9 mouse cellular contexts compared by ENCODE assay signal in the genomic region with DNA sequence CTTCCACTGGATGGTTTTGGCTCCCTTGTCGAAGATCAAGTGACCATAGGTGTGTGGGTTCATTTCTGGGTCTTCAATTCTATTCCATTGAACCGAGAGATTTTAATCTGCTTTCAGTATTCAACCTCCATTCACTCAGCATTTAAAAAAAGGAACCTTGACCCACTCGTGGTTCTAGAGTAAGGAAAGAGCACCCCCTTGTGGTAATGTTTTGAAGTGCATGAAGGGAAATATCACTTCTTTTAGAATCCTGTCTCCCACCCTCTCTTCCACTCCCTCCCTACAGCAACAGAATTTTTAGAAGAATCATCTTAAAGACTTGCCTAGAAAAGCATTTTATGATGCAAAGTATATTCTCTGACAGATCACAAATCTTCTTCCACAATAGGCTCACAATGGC.
DNase-seq lines count a peak whose midpoint lies in the region; ATAC-seq and TF ChIP-seq lines count a peak whose summit lies in the region.
"Had no signal": no experiment of that assay in that cellular context is flagged by ENCODE, and none has a peak within 500 bp of the region (broad histone marks: within the 10 kb centered on the region; RNA-seq: fewer than 3 reads in every experiment).

No protein-coding gene starts in this region.

- H3K9ac ChIP-seq in liver, postnatal 0 days (replicated peaks): no peak overlapping the region
- H3K9ac ChIP-seq in liver, embryonic 12.5 days: no peak overlapping the region
- H3K9ac ChIP-seq: midbrain, embryonic 12.5 days had no signal

- H3K27me3 ChIP-seq in liver, postnatal 0 days (ENCODE audit: insufficient read depth, low read length): no peaks in the 10 kb centered on the region
- H3K27me3 ChIP-seq in liver, embryonic 12.5 days (replicated peaks): no peaks in the 10 kb centered on the region
- H3K27me3 ChIP-seq: midbrain, embryonic 12.5 days had no signal

- no peaks in the 10 kb centered on the region for H3K9me3 ChIP-seq in liver, postnatal 0 days (ENCODE audit: low read length)
- no peaks in the 10 kb centered on the region for H3K9me3 ChIP-seq in liver, embryonic 12.5 days (replicated peaks)
- H3K9me3 ChIP-seq: midbrain, embryonic 12.5 days had no signal

- H3K4me2 ChIP-seq in liver, postnatal 0 days (ENCODE audit: low read depth, low read length): no peak overlapping the region
- no peak overlapping the region for H3K4me2 ChIP-seq in liver, embryonic 12.5 days
- H3K4me2 ChIP-seq: midbrain, embryonic 12.5 days had no signal

- peak; percentile 28 to 70 for DNase-seq in heart, adult 18-20 months
- DNase-seq in heart, postnatal 25 days (ENCODE audit: low spot score): no peak
- DNase-seq in liver, postnatal 0 days: no peak
- peak; percentile 34 for DNase-seq in MN1 (ENCODE audit: low spot score)
- peak; percentile 37 for DNase-seq in heart, postnatal 4 days
- DNase-seq in spleen, adult 12 weeks (ENCODE audit: low spot score): no peak
- no peak for DNase-seq in urinary bladder, postnatal 14 days (ENCODE audit: low spot score)

- intact Hi-C loops in heart, postnatal 25 days (cut with DNase I): loop anchor here (5.0 kb wide), 1 partner anchor 238 kb away; no protein-coding TSS in a partner anchor

- H3K36me3 ChIP-seq in liver, postnatal 0 days (replicated peaks; ENCODE audit: insufficient read depth, low read length): no peaks in the 10 kb centered on the region
- H3K36me3 ChIP-seq in liver, embryonic 12.5 days: no peaks in the 10 kb centered on the region
- H3K36me3 ChIP-seq: midbrain, embryonic 12.5 days had no signal

- no peaks in the 10 kb centered on the region for H3K4me1 ChIP-seq in liver, postnatal 0 days (ENCODE audit: insufficient read depth)
- no peaks in the 10 kb centered on the region for H3K4me1 ChIP-seq in liver, embryonic 12.5 days
- H3K4me1 ChIP-seq: midbrain, embryonic 12.5 days had no signal

- H3K27ac ChIP-seq in liver, postnatal 0 days (ENCODE audit: low read depth): no peak overlapping the region
- no peak overlapping the region for H3K27ac ChIP-seq in liver, embryonic 12.5 days
- H3K27ac ChIP-seq: midbrain, embryonic 12.5 days had no signal

- no peak overlapping the region for H3K4me3 ChIP-seq in liver, postnatal 0 days (ENCODE audit: low read depth, low read length)
- no peak overlapping the region for H3K4me3 ChIP-seq in liver, embryonic 12.5 days
- H3K4me3 ChIP-seq: midbrain, embryonic 12.5 days had no signal

- WGBS in liver, postnatal 0 days (ENCODE audit: insufficient replicate concordance): 12% methylated on average over 3 of the region's 3 CpGs
- WGBS in liver, embryonic 12.5 days (ENCODE audit: insufficient replicate concordance): 10% methylated on average over 3 of the region's 3 CpGs

- no peak for TF ChIP-seq EP300 in liver, postnatal 0 days (IDR thresholded peaks at IDR 0.05; ENCODE audit: low read depth)

- no peak for ATAC-seq in liver, postnatal 0 days
- no peak for ATAC-seq in liver, embryonic 12.5 days

- TF ChIP-seq CTCF in liver, postnatal 0 days (IDR thresholded peaks at IDR 0.05; ENCODE audit: low read depth): peak; percentile 67

Comparison
In these comparisons a context has a peak if more than half of its experiments do, and no peak if none do; other contexts are left out.
1. DNase-seq: peak in heart, adult 18-20 months (2 of 2), MN1 (single experiment) and heart, postnatal 4 days (single experiment); none in heart, postnatal 25 days (single experiment), liver, postnatal 0 days (single experiment), spleen, adult 12 weeks (single experiment) and urinary bladder, postnatal 14 days (single experiment).